8 mouse cellular contexts compared by ENCODE assay signal in genomic region chr5:96997310-96997801, GRCm38 (mm10). TPM values are rescaled to one million over a fixed set of nuclear protein-coding genes. Genes with fewer than 3 reads are reported as not detected.
DNase-seq lines count a peak whose midpoint lies in the region; ATAC-seq and TF ChIP-seq lines count a peak whose summit lies in the region.

TSS of gene Bmp2k (plus strand) at chr5:96997689.

- no peak for TF ChIP-seq RAD21 in MEL (IDR thresholded peaks at IDR 0.05; ENCODE audit: low read depth, low read length)

- 3% methylated on average over 46 of the region's 78 CpGs for WGBS in forebrain, postnatal 0 days
- WGBS in lung, embryonic 14.5 days: under 1% methylated on average over 47 of the region's 78 CpGs

- H3K4me3 ChIP-seq in MEL (ENCODE audit: control insufficient read depth in 1 of 2, insufficient read depth in 1 of 2, low read depth in 2 of 2, low read length in 2 of 2): peak within 1 kb of the TSS; percentile 90 to 94
- peak within 1 kb of the TSS; percentile 88 for H3K4me3 ChIP-seq in forebrain, postnatal 0 days (ENCODE audit: low read depth, low read length)
- peak within 1 kb of the TSS; percentile 81 for H3K4me3 ChIP-seq in lung, embryonic 14.5 days (ENCODE audit: low read depth, low read length)

- intact Hi-C loops in heart, postnatal 36 days (cut with DNase I): loop anchor here (2.0 to 5.0 kb wide), 3 partner anchors 79 to 205 kb away; partner anchors contain the start of gene Anxa3

- no peaks in the 10 kb centered on the region for H3K27me3 ChIP-seq in MEL (ENCODE audit: control insufficient read depth in 1 of 2, insufficient read depth in 2 of 2, low read length in 2 of 2)
- no peaks in the 10 kb centered on the region for H3K27me3 ChIP-seq in forebrain, postnatal 0 days (ENCODE audit: insufficient read depth, low read length)
- no peaks in the 10 kb centered on the region for H3K27me3 ChIP-seq in lung, embryonic 14.5 days (ENCODE audit: insufficient read depth, low read length)

- peak; percentile 90 for DNase-seq in MEL (ENCODE audit: low read depth, low spot score)
- peak; percentile 83 to 90 for DNase-seq in cerebellum, adult 18-20 months
- peak; percentile 94 for DNase-seq in forebrain, postnatal 0 days
- DNase-seq in heart, postnatal 36 days: peak; percentile 87 to 93
- peak; percentile 83 to 86 for DNase-seq in layer of hippocampus, adult 8-10 months (ENCODE audit: low spot score in 2 of 2)
- peak; percentile 93 for DNase-seq in lung, embryonic 14.5 days
- DNase-seq in testis, postnatal 14 days (ENCODE audit: low spot score): peak; percentile 92

- H3K4me1 ChIP-seq in MEL (ENCODE audit: control insufficient read depth in 1 of 2, insufficient read depth in 2 of 2, low read length in 2 of 2): peaks cover 5 to 38% of the 10 kb centered on the region in 2 experiments; a peak in 3 of 4 replicates
- peaks cover 8% of the 10 kb centered on the region for H3K4me1 ChIP-seq in forebrain, postnatal 0 days (ENCODE audit: insufficient read depth)
- H3K4me1 ChIP-seq in lung, embryonic 14.5 days (ENCODE audit: insufficient read depth): peaks cover 9% of the 10 kb centered on the region; the same call in 1 of the 2 replicates

- TF ChIP-seq EP300 in MEL (IDR thresholded peaks at IDR 0.05; ENCODE audit: low read depth in 1 of 2, low read length in 2 of 2): peak in 1 of 2 experiments; percentile 20; a peak in 1 of 4 replicates

- peak; percentile 38 to 72; a peak in 2 of 4 replicates for TF ChIP-seq POLR2A in MEL (IDR thresholded peaks at IDR 0.05; ENCODE audit: control insufficient read depth in 1 of 2, insufficient read depth in 1 of 2, low read depth in 1 of 2, low read length in 2 of 2, poor library complexity in 1 of 2)

- no peak for TF ChIP-seq CTCF in MEL (IDR thresholded peaks at IDR 0.05 in 2 of 3, conservative IDR thresholded peaks at IDR 0.05 in 1 of 3; ENCODE audit: control insufficient read depth in 1 of 3, insufficient read depth in 1 of 3, low read depth in 2 of 3, low read length in 3 of 3, poor library complexity in 1 of 3, severe bottlenecking in 1 of 3)
- 0 out of 2 replicates have a peak, but pooled peaks have one; percentile 17 for TF ChIP-seq CTCF in forebrain, postnatal 0 days (IDR thresholded peaks at IDR 0.05; ENCODE audit: low read depth)
- TF ChIP-seq CTCF in lung, embryonic 14.5 days (IDR thresholded peaks at IDR 0.05; ENCODE audit: low read depth): no peak

- ATAC-seq in forebrain, postnatal 0 days: peak; percentile 97
- ATAC-seq in lung, embryonic 14.5 days (ENCODE audit: insufficient read depth): peak; percentile 96
- ATAC-seq in neutrophil, adult 5-6 weeks (ENCODE audit: extremely low read depth, insufficient number of reproducible peaks, low FRiP score, poor library complexity, severe bottlenecking): peak; percentile 63

- peak within 1 kb of the TSS; percentile 90 for H3K4me2 ChIP-seq in forebrain, postnatal 0 days (ENCODE audit: low read depth)
- H3K4me2 ChIP-seq in lung, embryonic 14.5 days: peak within 1 kb of the TSS; percentile 89

- peaks cover 0 to 35% of the 10 kb centered on the region in 2 experiments; a peak in 2 of 4 replicates for H3K36me3 ChIP-seq in MEL (ENCODE audit: control insufficient read depth in 1 of 2, insufficient read depth in 2 of 2, low read length in 2 of 2)
- H3K36me3 ChIP-seq in forebrain, postnatal 0 days (ENCODE audit: insufficient read depth): no peaks in the 10 kb centered on the region
- no peaks in the 10 kb centered on the region for H3K36me3 ChIP-seq in lung, embryonic 14.5 days (ENCODE audit: insufficient read depth)

- peak within 1 kb of the TSS; percentile 90 for H3K27ac ChIP-seq in MEL (ENCODE audit: control insufficient read depth, low read depth, low read length)
- H3K27ac ChIP-seq in forebrain, postnatal 0 days (ENCODE audit: low read depth, low read length): peak within 1 kb of the TSS; percentile 85
- peak within 1 kb of the TSS; percentile 95 for H3K27ac ChIP-seq in lung, embryonic 14.5 days (ENCODE audit: low read depth)

- peak within 1 kb of the TSS; percentile 98 for H3K9ac ChIP-seq in MEL (ENCODE audit: control insufficient read depth, low read depth, low read length, poor library complexity, severe bottlenecking)
- peak within 1 kb of the TSS; percentile 74 for H3K9ac ChIP-seq in forebrain, postnatal 0 days
- peak within 1 kb of the TSS; percentile 79 for H3K9ac ChIP-seq in lung, embryonic 14.5 days

- peaks cover 52% of the 10 kb centered on the region for H3K79me2 ChIP-seq in MEL (ENCODE audit: control insufficient read depth, insufficient read depth, low read length, poor library complexity)

- no peaks in the 10 kb centered on the region for H3K9me3 ChIP-seq in MEL (replicated peaks; ENCODE audit: insufficient read depth, low read length)
- H3K9me3 ChIP-seq in forebrain, postnatal 0 days (ENCODE audit: low read length): no peaks in the 10 kb centered on the region
- H3K9me3 ChIP-seq in lung, embryonic 14.5 days (ENCODE audit: low read depth, low read length): no peaks in the 10 kb centered on the region

TF ChIP-seq in MEL, 35 proteins besides CTCF, POLR2A, EP300 and RAD21:
- TF ChIP-seq MYB (IDR thresholded peaks at IDR 0.05; ENCODE audit: low read depth, low read length) (0 out of 2 replicates have a peak, but pooled peaks have one; percentile 44), USF1 (IDR thresholded peaks at IDR 0.05; ENCODE audit: low read depth, low read length) (peak; percentile 97), TCF12 (IDR thresholded peaks at IDR 0.05; ENCODE audit: low read depth, low read length) (no peak), SIN3A (IDR thresholded peaks at IDR 0.05; ENCODE audit: low read length) (peak; percentile 70), ETS1 (IDR thresholded peaks at IDR 0.05; ENCODE audit: low read depth, low read length) (peak; percentile 41; the same call in 1 of the 2 replicates), ELF1 (IDR thresholded peaks at IDR 0.05; ENCODE audit: low read depth, low read length) (peak; percentile 46), POLR2AphosphoS5 (IDR thresholded peaks at IDR 0.05; ENCODE audit: borderline replicate concordance, low read depth, low read length) (no peak), GABPA (IDR thresholded peaks at IDR 0.05; ENCODE audit: low read depth, low read length) (no peak), MYC (IDR thresholded peaks at IDR 0.05; ENCODE audit: low read depth, low read length) (no peak; the same call in 1 of the 2 replicates), ZKSCAN1 (IDR thresholded peaks at IDR 0.05; ENCODE audit: low read depth, low read length) (no peak), MXI1 (IDR thresholded peaks at IDR 0.05; ENCODE audit: low read depth, low read length) (peak; percentile 85), MAFK (IDR thresholded peaks at IDR 0.05; ENCODE audit: borderline replicate concordance, low read depth, low read length) (no peak), MAX (IDR thresholded peaks at IDR 0.05; ENCODE audit: low read length) (peak; percentile 90), JUND (IDR thresholded peaks at IDR 0.05; ENCODE audit: low read depth, low read length) (no peak), TBP (IDR thresholded peaks at IDR 0.05; ENCODE audit: low read depth, low read length) (no peak), E2F4 (IDR thresholded peaks at IDR 0.05; ENCODE audit: borderline replicate concordance, low read depth, low read length) (no peak), SMC3 (IDR thresholded peaks at IDR 0.05; ENCODE audit: low read depth, low read length) (no peak), MEF2A (IDR thresholded peaks at IDR 0.05; ENCODE audit: extremely low read depth, insufficient replicate concordance, low read depth, low read length, poor library complexity, severe bottlenecking) (no peak), ZC3H11A (IDR thresholded peaks at IDR 0.05; ENCODE audit: low read depth, low read length) (no peak), TAL1 (IDR thresholded peaks at IDR 0.05; ENCODE audit: low read length) (no peak), BHLHE40 (IDR thresholded peaks at IDR 0.05; ENCODE audit: borderline replicate concordance, low read depth, low read length) (peak; percentile 82; the same call in 1 of the 2 replicates), RCOR1 (IDR thresholded peaks at IDR 0.05; ENCODE audit: low read depth, low read length) (no peak), POLR2AphosphoS2 (IDR thresholded peaks at IDR 0.05; ENCODE audit: low read length) (no peak), USF2 (IDR thresholded peaks at IDR 0.05; ENCODE audit: borderline replicate concordance in 1 of 2, insufficient read depth in 1 of 2, low read depth in 1 of 2, low read length in 2 of 2) (peak in 1 of 2 experiments; percentile 81; a peak in 2 of 4 replicates), ZNF384 (IDR thresholded peaks at IDR 0.05; ENCODE audit: low read depth, low read length) (no peak), MAZ (IDR thresholded peaks at IDR 0.05; ENCODE audit: low read depth, low read length) (no peak; the same call in 1 of the 2 replicates), UBTF (IDR thresholded peaks at IDR 0.05; ENCODE audit: borderline replicate concordance, insufficient read depth, low read depth, low read length) (no peak), CHD1 (IDR thresholded peaks at IDR 0.05; ENCODE audit: low read depth, low read length) (no peak), NRF1 (IDR thresholded peaks at IDR 0.05; ENCODE audit: insufficient read depth, low read depth, low read length, poor library complexity, severe bottlenecking) (peak; percentile 76), NELFE (IDR thresholded peaks at IDR 0.05; ENCODE audit: low read depth, low read length) (peak; percentile 45), ZMIZ1 (IDR thresholded peaks at IDR 0.05; ENCODE audit: low read depth, low read length) (no peak), HCFC1 (IDR thresholded peaks at IDR 0.05; ENCODE audit: low read depth, low read length) (peak; percentile 76), KAT2A (conservative IDR thresholded peaks at IDR 0.05; ENCODE audit: low read depth, low read length) (no peak), GATA1 (IDR thresholded peaks at IDR 0.05; ENCODE audit: low read depth, low read length) (no peak), CHD2 (IDR thresholded peaks at IDR 0.05; ENCODE audit: low read length) (no peak)

RNA-seq across cellular contexts. Expression of gene Bmp2k, which starts in this region (rescaled TPM):
- 10.8 and 11.2 TPM in 2 replicates for total RNA-seq in MEL (2012; rRNA removed)
- 10 to 100 TPM in 1 of 2 experiments, not detected in 1; 16.3 TPM for polyA plus RNA-seq in MEL (2012; ENCODE audit: insufficient read depth in 1 of 2, insufficient read length in 2 of 2, low read depth in 1 of 2, low replicate concordance in 2 of 2, missing spikeins in 1 of 2)
- 13.8 and 17.9 TPM in 2 replicates for total RNA-seq in forebrain, postnatal 0 days (2014; rRNA removed)
- 5.8 and 7.1 TPM in 2 replicates for polyA plus RNA-seq in forebrain, postnatal 0 days (2015; fragmentation: Nextera tagmentation; extraction: Ambion mirVana)
- total RNA-seq in heart, postnatal 36 days (2021): 1 to 10 TPM; 8.9 to 9.1 TPM
- 10 to 100 TPM; 13.3 to 24.0 (median 19.2) TPM for total RNA-seq in layer of hippocampus, adult 8-10 months (2022)
- polyA plus RNA-seq in lung, embryonic 14.5 days (2014; fragmentation: Nextera tagmentation; extraction: Ambion mirVana): 11.0 and 12.1 TPM in 2 replicates
- 107 and 117 TPM in 2 replicates for total RNA-seq in neutrophil, adult 5-6 weeks (2017)

Comparison
In these comparisons a context has a peak if more than half of its experiments do, and no peak if none do; other contexts are left out.
1. Peak in every context shown above with its lines: DNase-seq, ATAC-seq, H3K4me3 ChIP-seq and H3K27ac ChIP-seq.